Mouse (Mus musculus) liver, embryonic 16.5 days (tissue): ENCODE measurements around the gene Lrwd1. TPM values are rescaled to one million over a fixed set of nuclear protein-coding genes. Genes with fewer than 3 reads are reported as not detected.
A peak's percentile ranks its signal among the peaks of the same experiment; 100 is the strongest.

Experiments
- ATAC-seq: fragments of 200-750 bp; cut with Nextera tagmentation; 2 replicates; pipeline ENCODE4 v1.8.0; 2017; ENCODE audit warnings: low read depth, mild to moderate bottlenecking, moderate number of reproducible peaks, moderate library complexity
- H3K27ac ChIP-seq: fragments of 300-500 bp; sonication (generic); 2 replicates; pipeline ENCODE4 v1.5.1; 2014; ENCODE audit warnings: mild to moderate bottlenecking, low read length
- H3K27me3 ChIP-seq: fragments of 300-500 bp; sonication (generic); 2 replicates; pipeline ENCODE4 v1.6.1; 2014; ENCODE audit warnings: low read depth, low read length, mixed read lengths; ENCODE audit not compliant: control insufficient read depth, insufficient read depth
- H3K36me3 ChIP-seq: fragments of 300-500 bp; sonication (generic); 2 replicates; pipeline ENCODE4 v1.6.1; 2014; ENCODE audit warnings: mild to moderate bottlenecking; ENCODE audit not compliant: control insufficient read depth, insufficient read depth
- H3K4me1 ChIP-seq: fragments of 300-500 bp; sonication (generic); 2 replicates; pipeline ENCODE4 v1.6.1; 2014; ENCODE audit warnings: low read depth, low read length, mixed read lengths; ENCODE audit not compliant: control insufficient read depth
- H3K4me2 ChIP-seq: fragments of 300-500 bp; sonication (generic); 2 replicates; pipeline ENCODE4 v1.6.1; 2014; ENCODE audit warnings: low read depth, low read length, mixed read lengths
- H3K4me3 ChIP-seq: fragments of 300-500 bp; sonication (generic); 2 replicates; pipeline ENCODE4 v1.5.1; 2014; ENCODE audit warnings: low read depth, mild to moderate bottlenecking, low read length
- H3K9ac ChIP-seq: fragments of 300-500 bp; sonication (generic); 2 replicates; pipeline ENCODE4 v1.6.1; 2014; ENCODE audit warnings: low read depth, low read length
- H3K9me3 ChIP-seq: fragments of 300-500 bp; sonication (generic); replicated peaks from 2 replicates; pipeline ENCODE4 v1.6.1; 2016; ENCODE audit warnings: low read length; ENCODE audit not compliant: control insufficient read depth
- whole genome bisulfite sequencing: fragments of 180-500 bp; shearing (Covaris S2); extraction: QIAGEN DNeasy Blood & Tissue Kit; methylation state at CpG from one replicate; pipeline ENCODE4 v1.1.7; 2014; ENCODE audit not compliant: insufficient replicate concordance; 5-methylcytosine and 5-hydroxymethylcytosine counted together
- polyA plus RNA-seq: library from polyadenylated mRNA; unstranded; fragments of >200 nt; fragmentation: Nextera tagmentation; extraction: Ambion mirVana; gene quantifications from 2 replicates; pipeline ENCODE4 v1.2.1, GENCODE M21; 2015

Lrwd1 gene
- polyA plus RNA-seq, 1 experiment from 2014 or later = 30.5 TPM

DNA sequence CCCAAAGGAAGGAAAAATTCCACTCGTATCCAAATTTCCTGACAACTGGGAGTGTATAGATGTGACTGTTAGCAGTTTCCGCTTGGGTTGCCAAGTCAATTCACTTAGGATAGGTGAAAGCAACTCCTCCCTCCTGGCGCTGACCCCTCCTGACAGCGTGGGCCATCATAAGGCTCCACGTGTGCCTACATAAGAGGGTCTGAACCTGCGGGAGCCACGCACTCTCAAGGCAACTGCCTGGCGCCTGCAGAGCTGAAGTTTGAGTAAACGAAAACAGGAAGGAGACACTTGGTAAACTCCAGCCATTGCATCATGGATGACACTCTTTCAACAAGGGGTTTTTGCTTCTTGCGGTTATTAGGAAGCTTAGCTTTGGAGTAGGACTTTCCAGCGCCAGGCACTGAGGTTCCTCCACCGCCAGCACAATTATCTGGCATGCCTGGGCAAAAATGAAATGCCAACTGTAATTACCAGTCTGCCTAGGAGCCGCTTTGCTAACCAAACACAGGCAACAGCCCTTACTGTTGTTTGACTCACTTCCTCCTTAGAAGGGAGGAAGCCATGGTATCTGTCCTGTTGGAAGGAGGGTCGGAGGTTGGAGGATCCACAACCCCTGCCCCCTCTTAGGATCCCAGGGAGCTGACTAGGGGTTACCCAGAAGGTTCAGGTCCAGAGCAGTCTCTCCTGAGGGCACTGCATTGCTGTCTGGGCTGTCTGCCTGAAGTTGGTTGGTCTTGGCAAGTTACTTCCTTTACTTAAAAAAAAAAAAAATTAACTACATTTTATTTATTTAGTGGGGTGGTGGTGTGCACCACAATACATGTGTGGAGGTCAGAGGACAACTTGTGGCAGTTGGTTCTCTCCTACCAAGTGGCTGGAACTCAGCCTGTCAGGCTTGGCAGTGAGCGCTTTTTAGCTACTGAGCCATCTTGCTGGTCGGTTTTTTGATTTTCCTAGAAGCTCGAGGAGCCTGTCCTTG lies 35.8 kb upstream of the Lrwd1 start:
- H3K4me2 ChIP-seq = peak overlapping the region; percentile 91
- WGBS = 11% methylated on average over 17 of the region's 17 CpGs
- no peaks in the 10 kb centered on the region for H3K27me3 ChIP-seq
- H3K27ac ChIP-seq = peak overlapping the region; percentile 78
- peaks cover 24% of the 10 kb centered on the region for H3K4me1 ChIP-seq
- H3K36me3 ChIP-seq = peaks cover 3% of the 10 kb centered on the region; the same call in 1 of the 2 replicates
- ATAC-seq = no peak
- peak overlapping the region; percentile 50 for H3K9ac ChIP-seq
- H3K4me3 ChIP-seq = peak overlapping the region; percentile 63
- 0 out of 2 replicates have a peak, but pooled peaks cover 3% of the 10 kb centered on the region for H3K9me3 ChIP-seq

DNA sequence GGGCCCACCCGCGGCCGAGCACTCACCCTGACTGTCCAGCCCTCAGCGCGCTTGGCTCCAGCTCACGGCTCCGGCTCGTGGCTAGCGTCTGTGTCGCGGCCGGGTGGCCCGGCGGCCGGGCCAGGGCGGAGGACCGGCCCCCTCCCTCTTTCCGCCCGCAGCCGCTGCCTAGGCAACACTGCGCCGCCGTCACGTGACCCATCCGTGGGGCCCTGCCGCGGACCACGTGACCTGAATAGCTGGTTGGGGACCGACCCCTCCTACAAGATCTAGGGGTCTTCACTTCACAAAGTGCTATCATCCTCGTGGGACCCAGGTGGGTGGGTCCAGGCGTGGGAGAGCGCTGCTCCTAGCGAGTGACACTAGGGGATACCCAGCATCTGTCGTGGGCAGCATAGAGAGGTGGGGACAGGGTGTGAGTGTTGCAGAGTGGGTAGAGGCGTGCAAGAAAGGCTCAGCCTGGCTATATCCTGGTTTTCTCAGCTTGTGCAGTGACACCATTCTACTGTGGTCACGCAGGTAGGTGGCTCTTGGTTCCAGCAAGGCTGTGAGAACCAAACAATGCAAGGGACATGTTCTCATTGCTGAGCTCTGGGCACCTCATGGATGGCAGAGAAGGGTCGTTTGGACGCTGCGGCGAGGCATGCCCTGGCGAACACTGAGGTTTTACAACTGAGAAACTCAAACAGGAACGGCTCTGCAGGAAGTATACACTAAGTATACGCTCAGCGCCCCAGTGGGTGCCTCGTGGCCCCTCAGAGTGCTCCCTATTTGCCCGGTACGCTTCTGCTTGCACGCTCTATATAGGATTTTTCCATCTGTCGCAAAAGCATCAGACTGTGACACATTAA lies 34.9 kb upstream of the Lrwd1 start, which contains the start of gene Orai2:
Gene Orai2 (minus strand): TSS at position 202 of the 851 bp plus-strand sequence.
- peak within 1 kb of the TSS; percentile 63 for H3K4me3 ChIP-seq
- ATAC-seq = peak; percentile 79
- H3K4me2 ChIP-seq = peak within 1 kb of the TSS; percentile 91
- 0 out of 2 replicates have a peak, but pooled peaks cover 3% of the 10 kb centered on the region for H3K9me3 ChIP-seq
- no peaks in the 10 kb centered on the region for H3K27me3 ChIP-seq
- peaks cover 24% of the 10 kb centered on the region for H3K4me1 ChIP-seq
- peaks cover 3% of the 10 kb centered on the region; the same call in 1 of the 2 replicates for H3K36me3 ChIP-seq
- peak within 1 kb of the TSS; percentile 78 for H3K27ac ChIP-seq
- peak within 1 kb of the TSS; percentile 56 for H3K9ac ChIP-seq
- under 1% methylated on average over 49 of the region's 49 CpGs for WGBS

DNA sequence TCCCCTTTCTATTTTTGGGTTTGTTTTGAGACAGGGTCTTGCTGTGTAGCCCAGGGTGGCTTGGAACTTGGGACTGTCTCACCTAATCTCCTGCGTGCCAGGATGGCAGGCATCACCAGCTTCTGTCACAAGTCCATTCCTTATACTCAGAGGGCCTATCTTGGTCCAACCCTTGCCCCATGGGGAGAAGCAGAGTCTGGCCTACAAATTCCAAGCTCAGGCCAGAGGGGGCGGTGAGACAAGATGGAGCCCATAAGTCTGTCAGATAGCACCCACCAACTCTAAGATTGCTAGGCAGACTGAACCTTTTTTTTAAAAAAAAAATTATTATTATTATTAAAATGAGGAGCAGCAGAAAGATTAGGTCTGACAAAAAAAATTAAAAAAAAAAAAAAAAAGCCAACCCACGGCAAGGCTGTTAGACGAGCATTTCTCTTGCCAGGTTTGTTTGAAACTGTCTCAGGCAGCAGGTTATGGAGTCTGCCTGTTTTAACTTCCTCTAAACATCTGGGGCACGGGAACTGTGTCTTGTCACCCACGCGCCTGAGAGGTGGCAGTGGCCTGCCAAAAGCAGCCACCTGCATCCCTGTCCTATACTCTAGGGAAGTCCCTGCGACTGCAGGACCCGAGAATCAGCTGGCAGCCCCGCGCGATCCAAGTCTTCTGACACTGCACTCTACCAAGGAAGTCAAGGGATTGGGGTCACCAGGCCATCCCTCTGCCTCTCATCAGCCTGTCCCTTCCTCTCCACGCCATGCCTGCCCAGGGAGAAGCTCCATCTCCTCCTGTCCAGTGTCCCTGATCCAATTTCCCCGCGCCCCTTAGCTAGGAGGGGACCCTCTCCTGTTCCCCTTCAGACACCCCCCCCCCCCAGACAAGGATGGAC lies 34.0 kb upstream of the Lrwd1 start:
- peak overlapping the region; percentile 57 for H3K27ac ChIP-seq
- peak overlapping the region; percentile 91 for H3K4me2 ChIP-seq
- H3K4me3 ChIP-seq = peak overlapping the region; percentile 63
- H3K4me1 ChIP-seq = peaks cover 24% of the 10 kb centered on the region
- no peaks in the 10 kb centered on the region for H3K27me3 ChIP-seq
- ATAC-seq = peak; percentile 26
- WGBS = 8% methylated on average over 14 of the region's 15 CpGs
- peak overlapping the region; percentile 56 for H3K9ac ChIP-seq
- H3K9me3 ChIP-seq = 0 out of 2 replicates have a peak, but pooled peaks cover 3% of the 10 kb centered on the region
- peaks cover 3% of the 10 kb centered on the region; the same call in 1 of the 2 replicates for H3K36me3 ChIP-seq

DNA sequence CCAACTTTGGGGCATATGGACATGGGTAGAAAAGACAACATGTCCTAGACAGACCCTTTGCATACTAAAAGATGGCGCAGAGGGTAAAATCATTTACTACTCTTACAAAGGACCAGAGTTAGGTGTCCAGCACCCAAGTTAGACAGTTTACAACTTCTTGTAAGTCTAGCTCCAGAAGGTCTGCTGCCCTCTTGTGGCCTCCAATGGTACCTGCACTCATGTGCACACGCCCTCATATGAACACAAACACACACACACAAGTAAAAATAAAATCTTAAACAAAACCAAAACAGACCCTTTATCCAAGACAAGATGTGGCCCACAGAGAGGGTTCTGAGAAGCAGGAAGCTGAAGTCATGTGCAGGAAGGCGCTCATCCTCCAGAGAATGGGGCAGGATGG lies 32.2 kb upstream of the Lrwd1 start:
- Histone ChIP-seq H3K4me1 (peaks cover 19% of the 10 kb centered on the region), H3K27me3 (no peaks in the 10 kb centered on the region), H3K4me2 (no peak overlapping the region), H3K36me3 (peaks cover 3% of the 10 kb centered on the region; the same call in 1 of the 2 replicates), H3K27ac (no peak overlapping the region), H3K9ac (no peak overlapping the region), H3K4me3 (no peak overlapping the region), H3K9me3 (0 out of 2 replicates have a peak, but pooled peaks cover 3% of the 10 kb centered on the region)
- WGBS = 79% methylated on average over 3 of the region's 3 CpGs
- no peak for ATAC-seq

DNA sequence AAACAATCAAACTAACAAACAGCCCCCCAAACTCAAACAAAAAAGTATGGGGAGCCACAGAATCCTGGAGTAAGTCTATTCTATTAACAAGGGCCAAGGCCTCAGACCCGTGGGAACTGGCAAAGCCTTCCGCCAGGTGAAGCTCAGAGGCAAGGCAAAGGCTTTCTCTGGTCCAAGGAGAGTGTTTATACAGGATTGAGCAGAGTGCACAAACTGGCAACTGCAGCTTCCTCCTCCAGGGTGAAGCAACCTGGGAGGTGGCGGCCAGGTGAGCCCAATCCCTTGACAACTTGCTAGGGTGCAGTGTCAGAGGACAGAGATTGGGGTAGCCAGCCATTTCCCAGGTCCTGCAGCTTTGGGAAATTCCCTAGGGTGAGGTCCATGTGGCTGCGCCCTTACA lies 31.4 kb upstream of the Lrwd1 start:
- WGBS = 74% methylated on average over 4 of the region's 4 CpGs
- Histone ChIP-seq H3K4me2 (no peak overlapping the region), H3K27me3 (no peaks in the 10 kb centered on the region), H3K9ac (no peak overlapping the region), H3K27ac (no peak overlapping the region), H3K9me3 (0 out of 2 replicates have a peak, but pooled peaks cover 3% of the 10 kb centered on the region), H3K4me3 (no peak overlapping the region), H3K36me3 (peaks cover 3% of the 10 kb centered on the region; the same call in 1 of the 2 replicates), H3K4me1 (peaks cover 19% of the 10 kb centered on the region)
- no peak for ATAC-seq

DNA sequence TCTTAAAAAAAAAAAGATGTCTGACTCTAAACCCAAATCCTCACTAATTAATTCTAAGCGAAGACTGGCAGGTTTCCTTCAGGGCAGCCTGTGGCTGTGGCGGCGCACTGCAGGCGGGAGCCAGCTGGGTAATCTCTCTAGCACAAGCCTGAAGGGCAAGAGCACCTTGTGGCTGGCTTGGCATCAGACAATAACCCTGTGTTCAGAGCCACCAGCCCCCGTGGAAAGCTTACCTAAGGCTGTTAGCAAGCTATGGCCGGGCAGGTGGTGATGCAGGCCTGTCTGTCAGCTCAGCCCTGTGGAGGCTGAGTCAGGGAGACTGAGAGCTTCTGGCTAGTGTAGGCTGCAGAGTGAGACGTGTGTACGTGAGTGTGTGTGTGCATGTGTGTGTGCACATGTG lies 29.4 kb upstream of the Lrwd1 start:
- no peak for ATAC-seq
- peaks cover 3% of the 10 kb centered on the region; the same call in 1 of the 2 replicates for H3K36me3 ChIP-seq
- 0 out of 2 replicates have a peak, but pooled peaks cover 3% of the 10 kb centered on the region for H3K9me3 ChIP-seq
- no peak overlapping the region for H3K9ac ChIP-seq
- no peaks in the 10 kb centered on the region for H3K27me3 ChIP-seq
- H3K27ac ChIP-seq = no peak overlapping the region
- no peak overlapping the region for H3K4me2 ChIP-seq
- peaks cover 3% of the 10 kb centered on the region for H3K4me1 ChIP-seq
- H3K4me3 ChIP-seq = no peak overlapping the region
- WGBS = 73% methylated on average over 8 of the region's 8 CpGs

DNA sequence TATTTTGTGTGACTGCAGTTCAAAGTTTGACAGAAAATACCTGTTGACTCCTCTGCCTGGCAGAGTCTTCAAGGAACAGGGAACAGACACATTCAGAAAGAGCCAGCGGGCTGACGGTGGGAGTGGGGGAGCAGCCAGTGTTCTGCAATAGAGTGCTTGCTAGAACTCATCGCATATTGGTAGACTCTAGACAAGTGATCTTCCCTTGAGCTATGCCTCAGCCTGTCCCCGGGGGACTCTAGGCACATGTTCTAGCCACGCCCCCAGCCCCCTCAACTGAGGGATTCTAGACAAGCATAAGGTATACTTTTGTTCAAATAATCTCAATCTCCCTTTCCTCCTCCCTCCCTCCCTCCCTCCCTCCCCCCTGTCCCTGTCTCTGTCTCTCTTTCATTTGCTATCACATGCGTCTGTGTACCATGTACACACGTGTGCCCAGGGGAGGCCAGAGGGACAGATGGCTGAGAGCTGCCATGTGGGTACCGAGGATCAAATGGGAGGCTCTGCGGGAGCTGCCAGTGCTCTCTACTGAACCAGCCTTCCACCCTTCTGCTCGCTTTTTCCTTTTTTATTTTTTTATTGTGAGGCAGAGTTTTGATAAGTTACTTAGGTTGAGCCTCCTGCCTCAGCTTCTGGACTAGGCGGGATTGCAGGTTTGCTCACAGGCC lies 28.1 kb upstream of the Lrwd1 start:
- Histone ChIP-seq H3K4me3 (no peak overlapping the region), H3K36me3 (peaks cover 3% of the 10 kb centered on the region; the same call in 1 of the 2 replicates), H3K9me3 (0 out of 2 replicates have a peak, but pooled peaks cover 3% of the 10 kb centered on the region), H3K27ac (no peak overlapping the region), H3K4me2 (no peak overlapping the region), H3K9ac (no peak overlapping the region), H3K27me3 (no peaks in the 10 kb centered on the region), H3K4me1 (no peaks in the 10 kb centered on the region)
- ATAC-seq = no peak
- WGBS = 71% methylated on average over 11 of the region's 11 CpGs
